Mouse (Mus musculus) A20 (cell line): Measurements from ENCODE around the gene Tmem8.
"Not testable (repeated sequence)": the region's sequence is repeated elsewhere in the genome, so short reads cannot be mapped to it uniquely, and the experiment has no call there.

ENCODE experiments used
- DNase-seq: peaks from one replicate; pipeline ENCODE4 v3.0.0-alpha.2; 2011; ENCODE audit warnings: low read depth, low spot score

Tmem8 gene

GRCm38 (mm10) chr17:26111722-26112121 lies 1.4 kb upstream of the Tmem8 start:
- DNase-seq = no peak

- no peak for DNase-seq
Observed at GRCm38 (mm10) chr17:26112751-26113150, 348 bp upstream of the Tmem8 start.

GRCm38 (mm10) chr17:26114061-26114460 lies 962 bp downstream of the Tmem8 start:
- DNase-seq = no peak

- not testable (repeated sequence) for DNase-seq
Observed at GRCm38 (mm10) chr17:26114461-26114860, 1.4 kb downstream of the Tmem8 start.

GRCm38 (mm10) chr17:26115205-26115898 lies 2.3 kb downstream of the Tmem8 start:
- DNase-seq = no peak

- DNase-seq = no peak
Observed at GRCm38 (mm10) chr17:26115956-26116487, 2.9 kb downstream of the Tmem8 start.

- DNase-seq = no peak
Observed at GRCm38 (mm10) chr17:26116503-26117258, 3.6 kb downstream of the Tmem8 start.

GRCm38 (mm10) chr17:26119766-26120710 lies 6.9 kb downstream of the Tmem8 start:
- DNase-seq = peak; percentile 89

- DNase-seq = peak; percentile 18
Observed at GRCm38 (mm10) chr17:26122431-26123140, 9.5 kb downstream of the Tmem8 start.

- peak; percentile 98 for DNase-seq
Observed at GRCm38 (mm10) chr17:26123267-26123684, 10.2 kb downstream of the Tmem8 start, which contains the start of gene Mrpl28. Mrpl28 (plus strand) TSS chr17:26123500.

GRCm38 (mm10) chr17:26124560-26124959 lies 11.5 kb downstream of the Tmem8 start:
- DNase-seq = no peak

GRCm38 (mm10) chr17:26125226-26125625 lies 12.1 kb downstream of the Tmem8 start:
- no peak for DNase-seq

- no peak for DNase-seq
Observed at GRCm38 (mm10) chr17:26131062-26131732, 18.1 kb downstream of the Tmem8 start.

GRCm38 (mm10) chr17:26131856-26132853 lies 19.1 kb downstream of the Tmem8 start:
- no peak for DNase-seq

- no peak for DNase-seq
Observed at GRCm38 (mm10) chr17:26137106-26137750, 24.1 kb downstream of the Tmem8 start.

GRCm38 (mm10) chr17:26137751-26138130 lies 24.6 kb downstream of the Tmem8 start:
- DNase-seq = no peak

GRCm38 (mm10) chr17:26138239-26138836 lies 25.2 kb downstream of the Tmem8 start, which contains the start of gene Axin1:
Axin1 (plus strand) TSS chr17:26138688.
- peak; percentile 99 for DNase-seq

- DNase-seq = peak; percentile 63
Observed at GRCm38 (mm10) chr17:26138901-26139381, 25.8 kb downstream of the Tmem8 start.
